In genomic region chr2:4717081-4717768, GRCm38 (mm10) we compare ENCODE assay signal across 9 mouse cellular contexts. TPM values are rescaled to one million over a fixed set of nuclear protein-coding genes. Genes with fewer than 3 reads are reported as not detected.
DNase-seq lines count a peak whose midpoint lies in the region; ATAC-seq and TF ChIP-seq lines count a peak whose summit lies in the region.
"Had no signal": no experiment of that assay in that cellular context is flagged by ENCODE, and none has a peak within 500 bp of the region (broad histone marks: within the 10 kb centered on the region; RNA-seq: fewer than 3 reads in every experiment).

No protein-coding gene starts in this region.

- H3K4me3 ChIP-seq in gastrocnemius, adult 2 months = peak overlapping the region; percentile 93
- H3K4me3 ChIP-seq in hindbrain, embryonic 16.5 days (ENCODE audit: low read length) = peak overlapping the region; percentile 79
- H3K4me3 ChIP-seq in liver, embryonic 15.5 days (replicated peaks) = peak overlapping the region; percentile 57

- H3K9me3 ChIP-seq in hindbrain, embryonic 16.5 days (ENCODE audit: control insufficient read depth, low read length) = no peaks in the 10 kb centered on the region
- H3K9me3 ChIP-seq in liver, embryonic 15.5 days (replicated peaks) = no peaks in the 10 kb centered on the region

- no peaks in the 10 kb centered on the region for H3K27me3 ChIP-seq in hindbrain, embryonic 16.5 days (replicated peaks; ENCODE audit: control insufficient read depth, insufficient read depth, low read length)
- peaks cover 68% of the 10 kb centered on the region for H3K27me3 ChIP-seq in liver, embryonic 15.5 days

- H3K4me2 ChIP-seq in hindbrain, embryonic 16.5 days (ENCODE audit: low read length) = peak overlapping the region; percentile 93
- peak overlapping the region; percentile 61 for H3K4me2 ChIP-seq in liver, embryonic 15.5 days

- peak; percentile 52 to 62 for DNase-seq in lung, adult 18-20 months
- DNase-seq in lung, postnatal 14 days = no peak
- DNase-seq in cerebellum, postnatal 10 days = peak; percentile 49 to 58
- DNase-seq in gastrocnemius, adult 2 months = no peak
- peak; percentile 9 for DNase-seq in ovary, postnatal 10 days (ENCODE audit: low spot score)
- DNase-seq in layer of hippocampus, adult 18-20 months (ENCODE audit: low spot score in 2 of 2) = no peak

- intact Hi-C loops in gastrocnemius, adult 2 months (cut with DNase I) = loop anchor here (10.0 kb wide), 1 partner anchor 148 kb away; no protein-coding TSS in a partner anchor

- H3K9ac ChIP-seq in hindbrain, embryonic 16.5 days (ENCODE audit: low read depth, low read length) = peak overlapping the region; percentile 83
- H3K9ac ChIP-seq in liver, embryonic 15.5 days = no peak overlapping the region

- TF ChIP-seq CTCF in gastrocnemius, adult 2 months (IDR thresholded peaks at IDR 0.05) = no peak

- no peaks in the 10 kb centered on the region for H3K36me3 ChIP-seq in hindbrain, embryonic 16.5 days (ENCODE audit: control insufficient read depth, insufficient read depth, low read length)
- no peaks in the 10 kb centered on the region for H3K36me3 ChIP-seq in liver, embryonic 15.5 days (replicated peaks)

- WGBS in hindbrain, embryonic 16.5 days = 4% methylated on average over 28 of the region's 49 CpGs
- 5% methylated on average over 48 of the region's 49 CpGs for WGBS in liver, embryonic 15.5 days (ENCODE audit: insufficient replicate concordance)

- peak; percentile 74 for ATAC-seq in hindbrain, embryonic 16.5 days
- ATAC-seq in liver, embryonic 15.5 days (ENCODE audit: insufficient read depth) = peak; percentile 64

- H3K27ac ChIP-seq in gastrocnemius, adult 2 months = peak overlapping the region; percentile 46
- no peak overlapping the region; the same call in 1 of the 2 replicates for H3K27ac ChIP-seq in hindbrain, embryonic 16.5 days (ENCODE audit: low read depth, low read length)
- no peak overlapping the region for H3K27ac ChIP-seq in liver, embryonic 15.5 days (replicated peaks)
- H3K27ac ChIP-seq: macrophage had no signal

- peaks cover 9% of the 10 kb centered on the region for H3K4me1 ChIP-seq in hindbrain, embryonic 16.5 days (ENCODE audit: control insufficient read depth, insufficient read depth, low read depth, low read length)
- 0 out of 2 replicates have a peak, but pooled peaks cover 7% of the 10 kb centered on the region for H3K4me1 ChIP-seq in liver, embryonic 15.5 days (replicated peaks)

RNA-seq across cellular contexts. Expression of gene Bend7, which starts 0.4 kb away (rescaled TPM):
- total RNA-seq in gastrocnemius, adult 2 months (2021) = 1 to 10 TPM; 2.2 to 2.6 TPM
- polyA plus RNA-seq in hindbrain, embryonic 16.5 days (2015; fragmentation: Nextera tagmentation; extraction: Ambion mirVana) = 4.6 and 5.1 TPM in 2 replicates
- 1.4 and 1.7 TPM in 2 replicates for polyA plus RNA-seq in liver, embryonic 15.5 days (2015; fragmentation: Nextera tagmentation; extraction: Ambion mirVana)
- total RNA-seq in layer of hippocampus, adult 18-20 months (2021) = 1 to 10 TPM; 1.6 to 1.9 TPM

Comparison
In these comparisons a context has a peak if more than half of its experiments do, and no peak if none do; other contexts are left out.
1. DNase-seq: peak in lung, adult 18-20 months (2 of 2), cerebellum, postnatal 10 days (2 of 2) and ovary, postnatal 10 days (single experiment); none in lung, postnatal 14 days (single experiment), gastrocnemius, adult 2 months (single experiment) and layer of hippocampus, adult 18-20 months (0 of 2).
2. Peak in every context shown above with its lines, with median percentiles within 50 percentile points of each other: H3K4me3 ChIP-seq.